Mouse (Mus musculus) hindbrain, embryonic 10.5 days (tissue): ENCODE data around the gene BC034090. TPM values are rescaled to one million over a fixed set of nuclear protein-coding genes. Genes with fewer than 3 reads are reported as not detected.
A peak's percentile ranks its signal among the peaks of the same experiment; 100 is the strongest.
"Not testable (repeated sequence)": the region's sequence is repeated elsewhere in the genome, so short reads cannot be mapped to it uniquely, and the experiment has no call there.

Source experiments
- DNase-seq: peaks from one replicate; pipeline ENCODE4 v3.0.0-alpha.2; 2017; ENCODE audit warnings: low spot score
- H3K27ac ChIP-seq: fragments of 300-500 bp; sonication (generic); 2 replicates; pipeline ENCODE4 v1.5.1; 2016; ENCODE audit warnings: mild to moderate bottlenecking, moderate library complexity
- H3K27me3 ChIP-seq: fragments of 300-500 bp; sonication (generic); 2 replicates; pipeline ENCODE4 v1.6.1; 2016; ENCODE audit warnings: mild to moderate bottlenecking; ENCODE audit not compliant: poor library complexity, insufficient read depth, severe bottlenecking
- H3K36me3 ChIP-seq: fragments of 300-500 bp; sonication (generic); 2 replicates; pipeline ENCODE4 v1.6.1; 2016; ENCODE audit warnings: mild to moderate bottlenecking, moderate library complexity
- H3K4me1 ChIP-seq: fragments of 300-500 bp; sonication (generic); replicated peaks from 2 replicates; pipeline ENCODE4 v1.6.1; 2016; ENCODE audit warnings: mild to moderate bottlenecking
- H3K4me3 ChIP-seq: fragments of 300-500 bp; sonication (generic); 2 replicates; pipeline ENCODE4 v1.5.1; 2016; ENCODE audit warnings: mild to moderate bottlenecking, moderate library complexity
- H3K9me3 ChIP-seq: fragments of 300-500 bp; sonication (generic); 2 replicates; pipeline ENCODE4 v1.6.1; 2016; ENCODE audit warnings: mild to moderate bottlenecking, moderate library complexity
- WGBS: fragments of 180-500 bp; shearing (Covaris S2); methylation state at CpG from one replicate; pipeline ENCODE4 v1.1.7; 2016; 5-methylcytosine and 5-hydroxymethylcytosine counted together
- polyA plus RNA-seq: library from polyadenylated mRNA; unstranded; fragments of >200 nt; fragmentation: Nextera tagmentation; extraction: Ambion mirVana; gene quantifications from 2 replicates; pipeline ENCODE4 v1.2.1, GENCODE M21; 2016

Gene BC034090
- polyA plus RNA-seq = 5.3 and 6.2 TPM in 2 replicates

GRCm38 (mm10) chr1:155243797-155244770 is at the start of gene BC034090:
TSS of gene BC034090 (minus strand) at chr1:155244444.
- Histone ChIP-seq H3K9me3 (no peaks in the 10 kb centered on the region), H3K36me3 (peaks cover 22% of the 10 kb centered on the region), H3K27me3 (peaks cover 36% of the 10 kb centered on the region), H3K4me3 (peak within 1 kb of the TSS; percentile 70), H3K4me1 (peaks cover 45% of the 10 kb centered on the region), H3K27ac (peak within 1 kb of the TSS; percentile 94)
- peak; percentile 77 for DNase-seq
- 2% methylated on average over 85 of the region's 85 CpGs for WGBS

GRCm38 (mm10) chr1:155293446-155293845 is 49.2 kb upstream of the BC034090 start:
- no peaks in the 10 kb centered on the region for H3K27me3 ChIP-seq
- H3K9me3 ChIP-seq = no peaks in the 10 kb centered on the region
- H3K4me1 ChIP-seq = 0 out of 2 replicates have a peak, but pooled peaks cover 2% of the 10 kb centered on the region
- H3K27ac ChIP-seq = no peak overlapping the region
- H3K4me3 ChIP-seq = no peak overlapping the region
- WGBS = 20% methylated on average over 3 of the region's 3 CpGs
- DNase-seq = peak; percentile 34
- peaks cover 26% of the 10 kb centered on the region for H3K36me3 ChIP-seq

DNA sequence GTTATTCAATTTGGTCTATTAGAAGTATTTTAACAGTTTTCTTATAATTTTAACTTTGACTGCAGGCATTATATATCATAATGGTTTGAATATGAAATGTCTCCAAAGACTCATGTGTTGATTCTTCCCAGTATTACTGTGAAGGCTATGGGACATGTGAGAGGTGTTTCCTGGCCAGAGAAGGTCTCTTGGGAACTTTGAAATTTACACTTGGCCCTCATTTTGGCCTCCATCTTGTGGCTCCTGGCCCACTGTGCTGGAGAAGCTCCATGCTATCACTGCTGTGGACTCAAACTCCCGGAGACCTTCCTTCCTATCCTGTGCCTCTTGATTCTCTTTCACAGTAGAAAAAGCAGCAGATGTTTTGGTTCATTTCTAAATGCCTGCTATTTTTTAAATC is 45.2 kb upstream of the BC034090 start:
- H3K27me3 ChIP-seq = no peaks in the 10 kb centered on the region
- WGBS = 98% methylated on average over 1 of the region's 1 CpGs
- 0 out of 2 replicates have a peak, but pooled peaks cover 2% of the 10 kb centered on the region for H3K4me1 ChIP-seq
- peaks cover 45% of the 10 kb centered on the region for H3K36me3 ChIP-seq
- no peak overlapping the region for H3K27ac ChIP-seq
- H3K9me3 ChIP-seq = no peaks in the 10 kb centered on the region
- DNase-seq = no peak
- no peak overlapping the region for H3K4me3 ChIP-seq

DNA sequence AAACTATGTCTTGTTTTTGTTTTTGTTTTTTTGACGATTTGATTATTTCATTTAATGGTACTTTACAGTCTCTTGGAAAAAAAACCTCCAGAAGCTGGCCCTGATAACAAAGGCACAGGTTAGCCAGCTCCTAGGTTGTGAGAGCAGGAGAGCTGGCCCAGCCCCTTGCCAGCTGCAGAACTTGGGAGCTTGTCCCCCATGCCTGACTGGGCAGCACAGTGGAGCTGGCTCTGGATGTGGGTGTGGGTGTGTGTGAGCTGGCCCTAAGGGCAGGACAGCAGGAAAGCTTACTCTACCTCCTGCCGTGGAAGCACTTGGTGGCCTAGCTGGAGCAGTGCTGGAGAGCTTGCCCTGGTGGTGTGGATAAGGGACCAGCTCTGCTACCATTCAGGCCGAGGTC is 43.8 kb upstream of the BC034090 start:
- DNase-seq = no peak
- no peak overlapping the region for H3K4me3 ChIP-seq
- no peak overlapping the region for H3K27ac ChIP-seq
- H3K36me3 ChIP-seq = peaks cover 51% of the 10 kb centered on the region
- no peaks in the 10 kb centered on the region for H3K27me3 ChIP-seq
- no peaks in the 10 kb centered on the region for H3K9me3 ChIP-seq
- 82% methylated on average over 3 of the region's 3 CpGs for WGBS
- H3K4me1 ChIP-seq = no peaks in the 10 kb centered on the region

GRCm38 (mm10) chr1:155283808-155284207 is 39.6 kb upstream of the BC034090 start:
- 91% methylated on average over 7 of the region's 7 CpGs for WGBS
- no peak for DNase-seq

GRCm38 (mm10) chr1:155281003-155281793 is 37.0 kb upstream of the BC034090 start:
- Histone ChIP-seq H3K27ac (peak overlapping the region; percentile 40; the same call in 1 of the 2 replicates), H3K9me3 (no peaks in the 10 kb centered on the region), H3K36me3 (peaks cover 11% of the 10 kb centered on the region), H3K4me3 (no peak overlapping the region), H3K27me3 (no peaks in the 10 kb centered on the region), H3K4me1 (peaks cover 11% of the 10 kb centered on the region)
- peak; percentile 72 for DNase-seq
- WGBS = 59% methylated on average over 18 of the region's 18 CpGs

More at GRCm38 (mm10) chr1:155283808-155284207, 39.6 kb upstream of the BC034090 start:
- Histone ChIP-seq H3K4me1 (peaks cover 9% of the 10 kb centered on the region), H3K4me3 (no peak overlapping the region), H3K27ac (no peak overlapping the region), H3K36me3 (peaks cover 33% of the 10 kb centered on the region), H3K9me3 (no peaks in the 10 kb centered on the region), H3K27me3 (no peaks in the 10 kb centered on the region)

DNA sequence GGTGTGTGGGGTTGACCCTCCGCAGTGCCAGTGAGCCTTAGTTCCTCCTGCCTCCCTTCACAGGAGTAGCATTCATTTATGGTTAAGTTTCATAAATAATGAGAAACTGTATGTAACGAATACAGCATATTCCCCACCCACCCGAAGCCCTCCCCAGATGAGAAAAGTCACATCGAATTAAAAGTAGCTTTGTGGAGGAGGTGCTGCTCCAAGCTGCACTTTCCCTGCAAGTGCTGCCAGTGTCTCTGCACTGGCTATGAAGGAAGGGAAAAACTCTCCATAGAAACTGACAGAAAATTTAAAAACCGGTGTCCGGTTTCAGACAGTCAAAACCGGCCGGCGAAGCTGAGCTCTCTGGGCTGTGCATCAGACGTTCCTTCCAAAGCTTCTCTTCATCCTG is 36.1 kb upstream of the BC034090 start:
- Histone ChIP-seq H3K27me3 (no peaks in the 10 kb centered on the region), H3K4me1 (peaks cover 11% of the 10 kb centered on the region), H3K4me3 (no peak overlapping the region), H3K9me3 (no peaks in the 10 kb centered on the region), H3K27ac (no peak overlapping the region), H3K36me3 (peaks cover 8% of the 10 kb centered on the region)
- DNase-seq = no peak
- WGBS = 78% methylated on average over 10 of the region's 10 CpGs

GRCm38 (mm10) chr1:155276381-155277033 is 32.3 kb upstream of the BC034090 start:
- Histone ChIP-seq H3K27me3 (no peaks in the 10 kb centered on the region), H3K36me3 (no peaks in the 10 kb centered on the region), H3K4me3 (no peak overlapping the region), H3K4me1 (peaks cover 10% of the 10 kb centered on the region), H3K27ac (no peak overlapping the region), H3K9me3 (no peaks in the 10 kb centered on the region)
- DNase-seq = no peak
- WGBS = 80% methylated on average over 13 of the region's 13 CpGs

GRCm38 (mm10) chr1:155275793-155276192 is 31.5 kb upstream of the BC034090 start:
- H3K27me3 ChIP-seq = no peaks in the 10 kb centered on the region
- DNase-seq = no peak
- WGBS = 80% methylated on average over 4 of the region's 4 CpGs

GRCm38 (mm10) chr1:155274976-155275375 is 30.7 kb upstream of the BC034090 start:
- no peak overlapping the region for H3K4me3 ChIP-seq
- 82% methylated on average over 3 of the region's 3 CpGs for WGBS

More at GRCm38 (mm10) chr1:155275793-155276192, 31.5 kb upstream of the BC034090 start:
- H3K4me3 ChIP-seq = no peak overlapping the region
- H3K9me3 ChIP-seq = no peaks in the 10 kb centered on the region
- no peaks in the 10 kb centered on the region for H3K36me3 ChIP-seq
- H3K4me1 ChIP-seq = peaks cover 3% of the 10 kb centered on the region
- no peak overlapping the region for H3K27ac ChIP-seq

GRCm38 (mm10) chr1:155272953-155273352 is 28.7 kb upstream of the BC034090 start:
- H3K4me1 ChIP-seq = 0 out of 2 replicates have a peak, but pooled peaks cover 2% of the 10 kb centered on the region
- no peak overlapping the region for H3K4me3 ChIP-seq
- H3K27ac ChIP-seq = no peak overlapping the region
- no peak for DNase-seq
- H3K27me3 ChIP-seq = no peaks in the 10 kb centered on the region
- H3K9me3 ChIP-seq = no peaks in the 10 kb centered on the region
- no peaks in the 10 kb centered on the region for H3K36me3 ChIP-seq
- 90% methylated on average over 4 of the region's 4 CpGs for WGBS

More at GRCm38 (mm10) chr1:155274976-155275375, 30.7 kb upstream of the BC034090 start:
- Histone ChIP-seq H3K27me3 (no peaks in the 10 kb centered on the region), H3K4me1 (0 out of 2 replicates have a peak, but pooled peaks cover 2% of the 10 kb centered on the region), H3K36me3 (no peaks in the 10 kb centered on the region), H3K27ac (no peak overlapping the region), H3K9me3 (no peaks in the 10 kb centered on the region)
- DNase-seq = no peak

- H3K36me3 ChIP-seq, DNase-seq, H3K9me3 ChIP-seq, H3K4me3 ChIP-seq, H3K4me1 ChIP-seq, H3K27ac ChIP-seq, H3K27me3 ChIP-seq: not testable (repeated sequence)
- 96% methylated on average over 10 of the region's 10 CpGs for WGBS
Observed at GRCm38 (mm10) chr1:155262496-155262895, 18.3 kb upstream of the BC034090 start.
